Mouse (Mus musculus) hindbrain, embryonic 11.5 days (tissue): Measurements from ENCODE around the gene Irx5. TPM values are rescaled to one million over a fixed set of nuclear protein-coding genes. Genes with fewer than 3 reads are reported as not detected.

Experiments
- ATAC-seq: fragments of 200-750 bp; cut with Nextera tagmentation; 2 replicates; pipeline ENCODE4 v1.8.0; 2017; ENCODE audit warnings: mild to moderate bottlenecking, moderate TSS enrichment, moderate library complexity; ENCODE audit not compliant: low FRiP score
- DNase-seq: peaks from one replicate; pipeline ENCODE4 v3.0.0-alpha.2; 2015; ENCODE audit warnings: low spot score
- H3K27ac ChIP-seq: fragments of 300-500 bp; sonication (generic); 2 replicates; pipeline ENCODE4 v1.5.1; 2014; ENCODE audit warnings: mild to moderate bottlenecking, low read depth, low read length
- H3K27me3 ChIP-seq: fragments of 300-500 bp; sonication (generic); 2 replicates; pipeline ENCODE4 v1.6.1; 2014; ENCODE audit warnings: mild to moderate bottlenecking, low read length, moderate library complexity, mixed read lengths; ENCODE audit not compliant: control insufficient read depth, insufficient read depth
- H3K36me3 ChIP-seq: fragments of 300-500 bp; sonication (generic); 2 replicates; pipeline ENCODE4 v1.6.1; 2014; ENCODE audit warnings: mild to moderate bottlenecking, low read length, moderate library complexity, mixed read lengths; ENCODE audit not compliant: control insufficient read depth, insufficient read depth
- H3K4me1 ChIP-seq: fragments of 300-500 bp; sonication (generic); replicated peaks from 2 replicates; pipeline ENCODE4 v1.6.1; 2014; ENCODE audit warnings: low read length, mixed read lengths; ENCODE audit not compliant: control insufficient read depth, insufficient read depth
- H3K4me2 ChIP-seq: fragments of 300-500 bp; sonication (generic); replicated peaks from 2 replicates; pipeline ENCODE4 v1.6.1; 2014; ENCODE audit warnings: mild to moderate bottlenecking, low read depth, low read length
- H3K4me3 ChIP-seq: fragments of 300-500 bp; sonication (generic); 2 replicates; pipeline ENCODE4 v1.5.1; 2014; ENCODE audit warnings: low read depth, low read length
- H3K9ac ChIP-seq: fragments of 300-500 bp; sonication (generic); 2 replicates; pipeline ENCODE4 v1.6.1; 2014; ENCODE audit warnings: low read depth, low read length
- H3K9me3 ChIP-seq: fragments of 300-500 bp; sonication (generic); 2 replicates; pipeline ENCODE4 v1.6.1; 2016; ENCODE audit warnings: low read length; ENCODE audit not compliant: control insufficient read depth
- WGBS: fragments of 180-500 bp; shearing (Covaris S2); extraction: QIAGEN DNeasy Blood & Tissue Kit; methylation state at CpG from one replicate; pipeline ENCODE4 v1.1.7; 2014; 5-methylcytosine and 5-hydroxymethylcytosine counted together
- polyA plus RNA-seq: library from polyadenylated mRNA; unstranded; fragments of >200 nt; fragmentation: Nextera tagmentation; extraction: Ambion mirVana; gene quantifications from 2 replicates; pipeline ENCODE4 v1.2.1, GENCODE M21; 2014

Gene Irx5
- polyA plus RNA-seq, 1 experiment from 2014 or later, result 23.2 TPM

DNA sequence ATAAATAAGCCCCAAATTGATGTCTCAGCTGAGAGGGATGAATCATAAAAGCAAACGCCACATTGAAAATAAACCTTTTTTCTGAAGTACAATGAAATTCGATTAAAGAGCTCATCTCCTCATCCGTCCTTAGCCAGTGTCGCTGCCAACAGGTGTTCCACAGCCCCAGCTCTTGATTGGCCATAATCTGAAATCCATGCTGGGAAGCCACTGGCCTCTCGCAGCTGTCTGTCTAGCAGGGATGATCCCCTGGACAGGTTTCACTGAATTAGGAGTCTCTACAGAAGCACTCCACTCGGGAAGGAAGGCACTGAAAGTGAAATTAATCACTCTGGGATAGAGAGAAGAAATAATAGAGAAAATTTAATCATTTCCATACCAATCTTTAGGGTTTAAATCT lies 21.4 kb upstream of the Irx5 start:
- Histone ChIP-seq H3K36me3 (0 out of 2 replicates have a peak, but pooled peaks cover 5% of the 10 kb centered on the region), H3K27me3 (no peaks in the 10 kb centered on the region), H3K4me1 (no peaks in the 10 kb centered on the region), H3K4me3 (no peak overlapping the region), H3K4me2 (no peak overlapping the region), H3K27ac (no peak overlapping the region), H3K9me3 (no peaks in the 10 kb centered on the region), H3K9ac (no peak overlapping the region)
- WGBS, result 83% methylated on average over 6 of the region's 6 CpGs
- ATAC-seq, result no peak
- no peak for DNase-seq

DNA sequence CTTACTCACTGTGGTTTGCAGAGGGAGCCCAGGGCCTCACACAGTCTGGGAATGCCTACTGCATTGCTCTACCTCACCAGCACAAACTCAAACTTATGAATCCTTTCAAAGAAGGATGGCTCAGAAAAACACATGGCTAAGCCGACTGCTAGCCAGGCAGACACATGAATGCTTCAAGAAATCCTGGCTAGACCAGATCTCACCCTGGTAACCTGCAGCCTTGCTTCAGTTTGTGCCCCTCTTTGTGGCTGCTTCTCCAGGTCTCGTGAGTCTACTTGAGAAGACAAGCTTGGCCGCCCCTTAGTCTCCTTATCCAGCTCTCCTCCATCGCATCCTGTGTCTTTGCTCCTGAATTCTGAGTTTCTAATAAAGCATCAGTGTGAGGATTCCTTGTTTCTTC lies 13.9 kb upstream of the Irx5 start:
- Histone ChIP-seq H3K4me3 (no peak overlapping the region), H3K36me3 (no peaks in the 10 kb centered on the region), H3K4me1 (no peaks in the 10 kb centered on the region), H3K9me3 (no peaks in the 10 kb centered on the region), H3K9ac (no peak overlapping the region), H3K27ac (no peak overlapping the region), H3K27me3 (no peaks in the 10 kb centered on the region), H3K4me2 (no peak overlapping the region)
- 87% methylated on average over 4 of the region's 4 CpGs for WGBS
- ATAC-seq (no peak), DNase-seq (no peak)

- ATAC-seq, result no peak
- Histone ChIP-seq H3K4me1 (no peaks in the 10 kb centered on the region), H3K27ac (no peak overlapping the region), H3K4me2 (no peak overlapping the region), H3K36me3 (no peaks in the 10 kb centered on the region), H3K27me3 (no peaks in the 10 kb centered on the region), H3K4me3 (no peak overlapping the region), H3K9ac (no peak overlapping the region), H3K9me3 (no peaks in the 10 kb centered on the region)
- WGBS, result 79% methylated on average over 11 of the region's 11 CpGs
- DNase-seq, result no peak
Measured at GRCm38 (mm10) chr8:92349898-92350486, 7.4 kb upstream of the Irx5 start.

- H3K36me3 ChIP-seq, result no peaks in the 10 kb centered on the region
- DNase-seq, result no peak
- no peaks in the 10 kb centered on the region for H3K9me3 ChIP-seq
- no peaks in the 10 kb centered on the region; the same call in 1 of the 2 replicates for H3K27me3 ChIP-seq
- H3K4me1 ChIP-seq, result no peaks in the 10 kb centered on the region
- peak overlapping the region; percentile 75 for H3K9ac ChIP-seq
- peak overlapping the region; percentile 96 for H3K4me3 ChIP-seq
- ATAC-seq, result no peak
- WGBS, result 8% methylated on average over 6 of the region's 6 CpGs
- no peak overlapping the region for H3K27ac ChIP-seq
- peak overlapping the region; percentile 71 for H3K4me2 ChIP-seq
Measured at GRCm38 (mm10) chr8:92353405-92353804, 4.0 kb upstream of the Irx5 start.

DNA sequence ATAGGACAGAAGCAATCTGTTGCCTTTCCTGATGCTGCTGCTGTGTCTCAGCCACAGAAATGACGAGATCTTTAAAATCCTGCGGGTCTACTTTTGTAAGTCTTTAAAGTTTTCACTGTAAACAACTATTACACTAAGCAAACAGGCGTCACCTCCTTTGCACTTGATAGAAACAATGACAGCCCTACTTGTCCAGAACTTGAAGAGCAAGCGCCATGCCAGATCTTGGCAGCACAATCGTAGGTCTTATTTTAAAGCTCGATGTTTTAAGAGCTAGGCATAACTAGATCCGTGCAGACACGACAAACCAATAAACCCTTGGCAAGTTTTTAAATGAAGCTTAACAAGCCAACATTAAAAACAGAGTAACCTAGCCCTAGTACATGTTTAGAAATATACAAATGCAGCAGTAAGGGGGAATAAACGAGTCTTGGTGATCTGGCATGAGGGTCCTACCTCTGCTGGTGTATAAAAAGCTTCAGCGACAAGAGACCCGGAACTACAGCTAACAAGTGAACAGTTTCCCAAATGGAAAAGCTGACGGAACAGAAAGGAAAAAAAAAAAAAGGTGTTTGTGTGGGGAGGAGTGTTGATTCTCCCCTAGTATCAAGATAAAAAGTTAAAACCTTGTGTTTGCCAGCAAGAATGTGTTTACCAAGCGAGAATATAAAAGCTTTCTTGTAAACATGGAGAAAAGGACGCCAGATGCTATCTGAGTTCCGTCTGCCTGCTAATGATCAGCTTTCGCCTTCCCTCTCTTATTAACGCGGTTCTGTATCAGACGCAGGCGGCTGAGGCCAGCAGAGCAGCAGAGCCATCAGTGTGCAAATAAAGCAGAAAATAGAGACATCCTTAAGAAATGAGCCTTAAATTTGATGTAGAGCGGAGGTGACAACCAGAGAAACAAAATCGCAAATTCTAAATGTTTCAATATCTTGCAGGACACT lies 2.6 kb upstream of the Irx5 start:
- H3K9me3 ChIP-seq, result no peaks in the 10 kb centered on the region
- no peaks in the 10 kb centered on the region for H3K36me3 ChIP-seq
- peak overlapping the region; percentile 71 for H3K4me2 ChIP-seq
- no peaks in the 10 kb centered on the region for H3K4me1 ChIP-seq
- DNase-seq (peak; percentile 53), ATAC-seq (no peak)
- WGBS, result 2% methylated on average over 22 of the region's 22 CpGs
- H3K27ac ChIP-seq, result peak overlapping the region; percentile 99
- H3K9ac ChIP-seq, result peak overlapping the region; percentile 75
- no peaks in the 10 kb centered on the region; the same call in none of the 2 replicates for H3K27me3 ChIP-seq
- H3K4me3 ChIP-seq, result peak overlapping the region; percentile 96

DNA sequence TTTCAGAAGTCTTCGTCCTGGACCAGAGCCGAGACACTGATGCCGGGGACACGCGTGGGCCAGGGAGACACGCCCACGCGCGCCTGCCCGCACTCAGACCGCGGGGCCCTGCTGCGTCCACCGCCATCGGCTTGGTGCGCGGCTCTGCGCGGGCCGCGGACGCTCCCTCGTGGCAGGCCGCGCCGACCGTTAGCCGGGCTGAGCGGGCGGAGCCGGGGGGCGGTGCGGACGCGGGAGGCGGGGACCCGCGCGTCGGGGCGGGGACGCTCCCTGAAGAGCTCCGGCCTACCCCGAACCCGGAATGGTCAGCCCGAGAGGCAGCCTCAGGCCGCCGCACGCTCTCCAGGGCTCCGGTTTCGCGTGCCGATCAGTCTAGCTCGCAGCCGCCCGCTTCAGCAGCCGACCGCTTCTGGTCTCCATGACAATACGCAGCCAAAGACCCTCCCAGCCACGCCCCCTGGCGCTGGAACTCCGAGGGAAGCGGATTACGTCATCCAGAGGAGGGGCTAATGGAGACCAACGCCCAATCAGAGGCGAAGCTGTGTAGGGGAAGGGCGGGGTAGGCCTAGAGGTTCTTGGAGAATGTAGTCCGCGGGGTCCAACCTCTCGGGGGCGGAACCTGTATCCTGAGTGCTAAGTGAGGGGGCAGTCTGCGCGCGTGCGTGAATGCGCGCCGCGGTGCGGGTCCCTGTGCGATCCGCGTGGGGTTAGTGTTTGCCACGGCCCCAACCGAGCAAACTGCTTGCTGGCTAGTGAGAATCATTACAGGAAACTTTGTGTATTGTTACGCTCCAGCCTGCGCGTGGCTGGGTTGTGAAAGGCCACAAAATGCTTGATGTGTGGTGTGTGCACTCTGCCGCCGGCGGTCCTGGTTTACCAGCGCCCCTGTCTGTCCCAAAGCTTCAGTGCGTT lies 1.5 kb upstream of the Irx5 start:
- DNase-seq (peak; percentile 100), ATAC-seq (peak; percentile 94)
- Histone ChIP-seq H3K9ac (peak overlapping the region; percentile 98), H3K36me3 (0 out of 2 replicates have a peak, but pooled peaks cover 3% of the 10 kb centered on the region), H3K4me3 (peak overlapping the region; percentile 96), H3K27ac (peak overlapping the region; percentile 99), H3K4me2 (peak overlapping the region; percentile 92), H3K4me1 (no peaks in the 10 kb centered on the region; the same call in 1 of the 2 replicates), H3K9me3 (no peaks in the 10 kb centered on the region), H3K27me3 (no peaks in the 10 kb centered on the region; the same call in none of the 2 replicates)
- WGBS, result under 1% methylated on average over 79 of the region's 93 CpGs

DNA sequence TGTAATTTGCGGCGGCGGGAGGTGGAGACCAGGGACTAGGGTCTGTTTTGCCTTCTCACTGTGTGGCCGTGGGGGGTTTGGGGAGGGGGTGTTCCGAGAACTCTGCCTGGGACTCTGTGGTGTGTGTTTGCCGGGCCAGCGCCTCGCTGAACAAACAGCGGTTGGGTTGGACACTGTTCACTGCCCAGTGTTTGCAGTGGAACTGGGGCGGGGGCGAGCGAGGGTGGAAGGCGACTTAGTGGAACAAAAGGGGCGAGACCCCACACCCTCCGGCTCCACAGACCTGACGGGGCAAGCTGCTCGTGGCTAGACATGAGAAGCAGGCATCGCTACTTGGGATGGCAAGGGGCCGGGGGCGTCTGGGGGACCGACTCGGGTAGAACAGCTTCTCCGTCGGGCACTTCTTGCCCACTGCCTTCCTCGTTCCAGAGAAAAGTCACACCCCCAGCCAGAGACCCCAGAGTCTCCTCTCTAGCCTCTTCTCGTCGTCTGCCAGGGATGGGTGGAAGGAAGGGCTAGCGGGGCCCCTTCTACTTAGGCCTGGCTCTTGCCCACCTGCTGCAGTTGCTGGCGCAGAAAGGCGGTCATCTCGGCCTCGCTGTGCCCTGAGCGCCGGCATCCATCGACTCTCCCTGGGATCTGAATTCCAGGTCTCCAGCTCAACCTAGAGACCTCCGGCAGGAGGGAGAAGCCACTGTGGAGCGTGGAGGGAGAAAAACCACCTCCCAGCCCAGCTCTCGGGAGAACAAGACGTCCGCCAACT lies 631 bp upstream of the Irx5 start:
- H3K27ac ChIP-seq, result peak overlapping the region; percentile 99
- 0 out of 2 replicates have a peak, but pooled peaks cover 3% of the 10 kb centered on the region for H3K36me3 ChIP-seq
- ATAC-seq, result no peak
- peak; percentile 67 for DNase-seq
- H3K4me2 ChIP-seq, result peak overlapping the region; percentile 92
- H3K4me3 ChIP-seq, result peak overlapping the region; percentile 96
- no peaks in the 10 kb centered on the region; the same call in none of the 2 replicates for H3K27me3 ChIP-seq
- H3K9ac ChIP-seq, result peak overlapping the region; percentile 98
- H3K9me3 ChIP-seq, result no peaks in the 10 kb centered on the region
- WGBS, result under 1% methylated on average over 40 of the region's 40 CpGs
- no peaks in the 10 kb centered on the region; the same call in 1 of the 2 replicates for H3K4me1 ChIP-seq
